Mouse (Mus musculus) embryonic facial prominence, embryonic 14.5 days (tissue): ENCODE data around the gene Rab11fip4. TPM values are rescaled to one million over a fixed set of nuclear protein-coding genes. Genes with fewer than 3 reads are reported as not detected.

Experiments
- ATAC-seq: fragments of 200-750 bp; cut with Nextera tagmentation; 2 replicates; pipeline ENCODE4 v1.8.0; 2017; ENCODE audit warnings: low read depth, moderate number of reproducible peaks, moderate TSS enrichment
- DNase-seq: peaks from one replicate; pipeline ENCODE4 v3.0.0-alpha.2; 2015; ENCODE audit warnings: low spot score
- H3K27ac ChIP-seq: fragments of 300-500 bp; sonication (generic); replicated peaks from 2 replicates; pipeline ENCODE4 v1.5.1; 2014; ENCODE audit warnings: low read depth, mild to moderate bottlenecking, low read length, moderate library complexity
- H3K27me3 ChIP-seq: fragments of 300-500 bp; sonication (generic); replicated peaks from 2 replicates; pipeline ENCODE4 v1.6.1; 2014; ENCODE audit warnings: low read length; ENCODE audit not compliant: control insufficient read depth, insufficient read depth
- H3K36me3 ChIP-seq: fragments of 300-500 bp; sonication (generic); 2 replicates; pipeline ENCODE4 v1.6.1; 2014; ENCODE audit warnings: low read length, mixed read lengths; ENCODE audit not compliant: control insufficient read depth, insufficient read depth
- H3K4me1 ChIP-seq: fragments of 300-500 bp; sonication (generic); 2 replicates; pipeline ENCODE4 v1.6.1; 2014; ENCODE audit warnings: antibody characterized with exemption, low read length; ENCODE audit not compliant: control insufficient read depth, insufficient read depth
- H3K4me2 ChIP-seq: fragments of 300-500 bp; sonication (generic); 2 replicates; pipeline ENCODE4 v1.6.1; 2014; ENCODE audit warnings: low read depth, mild to moderate bottlenecking, low read length, moderate library complexity, mixed read lengths
- H3K4me3 ChIP-seq: fragments of 300-500 bp; sonication (generic); 2 replicates; pipeline ENCODE4 v1.5.1; 2014; ENCODE audit warnings: low read depth, mild to moderate bottlenecking, low read length
- H3K9ac ChIP-seq: fragments of 300-500 bp; sonication (generic); 2 replicates; pipeline ENCODE4 v1.6.1; 2014; ENCODE audit warnings: low read depth, mild to moderate bottlenecking, low read length, moderate library complexity, mixed read lengths
- H3K9me3 ChIP-seq: fragments of 300-500 bp; sonication (generic); 2 replicates; pipeline ENCODE4 v1.6.1; 2016; ENCODE audit warnings: low read length; ENCODE audit not compliant: control insufficient read depth
- WGBS: fragments of 180-500 bp; shearing (Covaris S2); extraction: QIAGEN DNeasy Blood & Tissue Kit; methylation state at CpG from one replicate; pipeline ENCODE4 v1.1.7; 2014; 5-methylcytosine and 5-hydroxymethylcytosine counted together
- polyA plus RNA-seq: library from polyadenylated mRNA; unstranded; fragments of >200 nt; fragmentation: Nextera tagmentation; extraction: Ambion mirVana; gene quantifications from 2 replicates; pipeline ENCODE4 v1.2.1, GENCODE M21; 2014

Rab11fip4 gene
- polyA plus RNA-seq, 1 experiment from 2014 or later = 5.4 TPM

DNA sequence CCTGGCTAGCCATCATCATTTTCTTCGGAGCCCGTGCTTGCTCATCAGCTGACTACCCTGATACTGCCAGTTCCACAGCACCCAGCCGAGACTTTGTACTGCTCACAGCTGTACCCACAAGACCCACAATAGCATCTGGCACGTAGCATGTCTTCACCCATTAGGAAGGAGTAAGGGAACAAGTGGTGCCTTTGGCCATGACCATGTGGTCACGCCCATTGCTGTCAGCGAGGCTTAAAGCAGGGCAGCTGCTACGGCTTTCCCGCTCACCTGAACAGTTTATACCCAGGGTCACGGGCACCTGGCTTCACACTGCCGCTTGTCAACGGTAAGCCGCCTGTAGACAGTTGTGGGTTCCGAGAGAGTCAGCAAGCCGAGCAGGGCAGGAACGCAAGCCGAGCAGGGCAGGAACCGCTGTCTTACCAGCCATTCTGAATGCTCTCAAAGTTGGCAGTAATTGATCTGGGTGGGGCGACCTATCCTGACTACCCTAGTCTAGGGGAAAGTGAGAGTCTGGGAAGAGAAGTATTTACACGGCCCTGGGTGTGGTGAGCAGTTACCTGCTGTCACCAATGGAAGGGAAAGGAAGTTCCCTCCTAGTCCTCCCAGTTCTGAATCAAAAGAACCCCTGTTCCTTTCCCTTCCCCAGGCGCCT is 62.0 kb downstream of the Rab11fip4 start:
- ATAC-seq (no peak), DNase-seq (peak; percentile 26)
- WGBS = 67% methylated on average over 20 of the region's 20 CpGs
- H3K27me3 ChIP-seq = no peaks in the 10 kb centered on the region
- H3K4me3 ChIP-seq = no peak overlapping the region
- H3K36me3 ChIP-seq = no peaks in the 10 kb centered on the region
- H3K9ac ChIP-seq = no peak overlapping the region
- no peak overlapping the region for H3K4me2 ChIP-seq
- H3K27ac ChIP-seq = 0 out of 2 replicates have a peak overlapping the region, but pooled peaks have one; percentile 33
- peaks cover 28% of the 10 kb centered on the region for H3K4me1 ChIP-seq
- no peaks in the 10 kb centered on the region for H3K9me3 ChIP-seq

DNA sequence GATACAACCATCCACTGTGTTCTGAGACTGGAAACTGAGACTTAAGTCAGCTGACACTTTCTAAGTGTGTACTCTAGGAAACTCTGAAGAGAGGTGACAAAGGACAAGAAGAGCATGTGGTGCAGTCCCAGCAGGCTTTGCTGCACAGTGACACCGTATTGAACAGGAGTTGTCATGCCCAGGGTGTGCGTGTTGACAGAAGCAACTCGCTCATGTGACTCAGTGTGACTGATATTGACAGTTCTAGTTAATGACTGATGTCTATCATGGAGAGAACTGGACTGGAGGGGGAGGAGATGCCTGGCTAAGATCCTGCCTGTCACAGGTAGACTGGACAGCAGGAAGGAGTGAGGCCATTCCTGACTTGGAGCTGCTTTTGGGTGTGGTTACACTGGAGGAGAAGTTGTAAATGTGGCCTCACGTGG is 63.4 kb downstream of the Rab11fip4 start:
- Histone ChIP-seq H3K9me3 (no peaks in the 10 kb centered on the region), H3K27ac (no peak overlapping the region), H3K27me3 (no peaks in the 10 kb centered on the region), H3K4me1 (peaks cover 21% of the 10 kb centered on the region), H3K4me3 (no peak overlapping the region), H3K9ac (no peak overlapping the region), H3K36me3 (no peaks in the 10 kb centered on the region), H3K4me2 (no peak overlapping the region)
- DNase-seq = no peak
- 72% methylated on average over 4 of the region's 4 CpGs for WGBS
- ATAC-seq = no peak

DNA sequence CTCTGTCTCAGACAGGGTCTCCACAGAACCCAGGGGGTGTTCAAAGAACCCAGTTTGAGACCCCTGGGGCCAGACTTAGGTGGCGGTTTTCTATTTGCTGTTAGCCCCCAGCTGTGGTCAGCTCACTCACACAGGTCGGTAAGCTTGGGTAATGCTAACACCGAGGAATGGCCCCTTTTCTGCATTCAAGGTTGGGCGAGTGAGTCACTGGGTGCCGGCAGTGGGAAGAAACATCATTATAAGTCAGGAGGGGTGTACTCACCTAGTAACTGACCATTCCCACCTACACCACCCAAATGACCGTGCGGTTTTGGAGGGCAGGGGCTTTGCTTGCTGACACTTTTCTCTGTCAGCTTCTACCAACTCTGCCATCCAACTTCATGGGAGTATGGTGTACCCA is 64.6 kb downstream of the Rab11fip4 start:
- DNase-seq (no peak), ATAC-seq (no peak)
- peaks cover 12% of the 10 kb centered on the region for H3K4me1 ChIP-seq
- H3K4me3 ChIP-seq = no peak overlapping the region
- no peak overlapping the region for H3K4me2 ChIP-seq
- 93% methylated on average over 7 of the region's 7 CpGs for WGBS
- H3K36me3 ChIP-seq = no peaks in the 10 kb centered on the region
- no peak overlapping the region for H3K27ac ChIP-seq
- H3K9me3 ChIP-seq = no peaks in the 10 kb centered on the region
- H3K9ac ChIP-seq = no peak overlapping the region
- no peaks in the 10 kb centered on the region for H3K27me3 ChIP-seq

DNA sequence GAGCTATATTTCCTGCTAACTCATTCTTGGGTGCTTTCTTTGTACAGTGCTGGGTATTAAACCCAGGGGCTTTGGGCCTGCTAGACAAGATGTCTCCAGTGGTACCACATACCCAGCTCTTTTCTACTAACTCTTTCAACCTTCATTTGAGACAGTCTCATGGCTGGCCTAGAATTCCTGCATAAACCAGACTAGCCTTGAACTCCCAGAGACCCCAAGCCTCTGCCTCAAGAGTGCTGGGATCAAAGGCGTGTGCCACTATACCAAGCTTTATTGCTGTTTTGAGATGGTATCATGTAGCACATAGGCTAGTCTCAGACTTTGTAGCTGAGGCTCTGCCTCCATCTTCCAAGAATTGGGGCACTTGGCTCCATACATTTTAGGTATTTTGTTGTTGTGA is 65.5 kb downstream of the Rab11fip4 start:
- no peaks in the 10 kb centered on the region for H3K9me3 ChIP-seq
- H3K4me2 ChIP-seq = no peak overlapping the region
- no peak for DNase-seq
- peaks cover 9% of the 10 kb centered on the region for H3K4me1 ChIP-seq
- H3K4me3 ChIP-seq = no peak overlapping the region
- no peak overlapping the region for H3K27ac ChIP-seq
- no peak overlapping the region for H3K9ac ChIP-seq
- ATAC-seq = no peak
- H3K36me3 ChIP-seq = no peaks in the 10 kb centered on the region
- H3K27me3 ChIP-seq = no peaks in the 10 kb centered on the region
- 75% methylated on average over 1 of the region's 1 CpGs for WGBS

DNA sequence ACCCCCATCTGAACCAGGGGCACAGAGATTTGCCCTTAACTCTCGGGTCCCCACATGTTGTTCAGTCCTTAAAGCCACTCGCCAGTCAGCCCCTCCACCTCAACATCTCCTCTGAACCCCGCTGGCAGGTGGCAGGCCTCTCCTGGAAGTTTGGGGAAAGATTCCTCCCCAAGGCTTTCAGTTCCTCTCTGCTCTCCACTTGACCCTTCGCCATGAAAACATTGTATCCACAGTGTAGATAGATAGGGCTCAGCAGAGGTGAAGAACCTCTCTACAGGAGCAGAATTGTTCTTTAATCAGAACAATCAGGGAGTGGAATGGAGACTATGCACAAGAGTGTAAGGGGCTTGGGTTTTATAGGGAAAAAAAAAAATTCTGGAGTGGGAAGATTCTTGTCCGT is 66.0 kb downstream of the Rab11fip4 start:
- Histone ChIP-seq H3K4me2 (no peak overlapping the region), H3K9me3 (no peaks in the 10 kb centered on the region), H3K9ac (no peak overlapping the region), H3K4me3 (no peak overlapping the region), H3K4me1 (peaks cover 6% of the 10 kb centered on the region), H3K27ac (no peak overlapping the region), H3K27me3 (no peaks in the 10 kb centered on the region), H3K36me3 (no peaks in the 10 kb centered on the region)
- WGBS = 70% methylated on average over 5 of the region's 5 CpGs
- DNase-seq (no peak), ATAC-seq (no peak)

DNA sequence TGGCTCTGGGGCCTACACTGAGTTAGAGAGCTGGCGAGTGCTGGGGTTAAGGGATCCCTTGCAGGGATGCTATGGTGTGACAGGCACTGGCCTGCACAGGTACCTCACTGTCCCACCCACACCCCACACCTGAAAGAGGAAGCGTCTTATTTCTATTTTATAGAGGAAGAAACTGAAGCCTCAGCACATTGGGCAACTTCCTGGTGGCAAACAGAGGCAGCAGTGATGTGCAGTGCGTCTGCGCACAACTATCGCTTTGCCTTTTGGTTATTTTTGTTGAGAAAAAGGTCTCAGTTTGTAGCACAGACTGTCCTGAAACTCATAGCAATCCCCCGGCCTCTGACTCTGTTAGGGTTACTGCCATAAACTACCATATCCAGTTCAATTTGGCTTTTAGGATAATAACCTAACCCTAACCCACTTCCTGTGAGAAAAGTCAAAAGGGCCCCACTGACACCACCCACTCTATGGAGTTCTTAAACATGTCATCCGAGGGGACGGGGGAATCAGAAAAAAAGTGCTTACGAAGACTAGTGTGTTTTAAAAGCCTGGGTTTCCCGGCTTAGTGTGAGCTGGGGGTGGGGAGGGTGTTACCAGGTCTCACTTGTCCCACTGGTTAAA is 67.3 kb downstream of the Rab11fip4 start:
- ATAC-seq (no peak), DNase-seq (no peak)
- WGBS = 84% methylated on average over 10 of the region's 10 CpGs
- no peak overlapping the region for H3K4me3 ChIP-seq
- no peaks in the 10 kb centered on the region for H3K9me3 ChIP-seq
- no peak overlapping the region for H3K4me2 ChIP-seq
- H3K27ac ChIP-seq = no peak overlapping the region
- peaks cover 6% of the 10 kb centered on the region for H3K4me1 ChIP-seq
- H3K36me3 ChIP-seq = no peaks in the 10 kb centered on the region
- no peak overlapping the region for H3K9ac ChIP-seq
- H3K27me3 ChIP-seq = no peaks in the 10 kb centered on the region

DNA sequence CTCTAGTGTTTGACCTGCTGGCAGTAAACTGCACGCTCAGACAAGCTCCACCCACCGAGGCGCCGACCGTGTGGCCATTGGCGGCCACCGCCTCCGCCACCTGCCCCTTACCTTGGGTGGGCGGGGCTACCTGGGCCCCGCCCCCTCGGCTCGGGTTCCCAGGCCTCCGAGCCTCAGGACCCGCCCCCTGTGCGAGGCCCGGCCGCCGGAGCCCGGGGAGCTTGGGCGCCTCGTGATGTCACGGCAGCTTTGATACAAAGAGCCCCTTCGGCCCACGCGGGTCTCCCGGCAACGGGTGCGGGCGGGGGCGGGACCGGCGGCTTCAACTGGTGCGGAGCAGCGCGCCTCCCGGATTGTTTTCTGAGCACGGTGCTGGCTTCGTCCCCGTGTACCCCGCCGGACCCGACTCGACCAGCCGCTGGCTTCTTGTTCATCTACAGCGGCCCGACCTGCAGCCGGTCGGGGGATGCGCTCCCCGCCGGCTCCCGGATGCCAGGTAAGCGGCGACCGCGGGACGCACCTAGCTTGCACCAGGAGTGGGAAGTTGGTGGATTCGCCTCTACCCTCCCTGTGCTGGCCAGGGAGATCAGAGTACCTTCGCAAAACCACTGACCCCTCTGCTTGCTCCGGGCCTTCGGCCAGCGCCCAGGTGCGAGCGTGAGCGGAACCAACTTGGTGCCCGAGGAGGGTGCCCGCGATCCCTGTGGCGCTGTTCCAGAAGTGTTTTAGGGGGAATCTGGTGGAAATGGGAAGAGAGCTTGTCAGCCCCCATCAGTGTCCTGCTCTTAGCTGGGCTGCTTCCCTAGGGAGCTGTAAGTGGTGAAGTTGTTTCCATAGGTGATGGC is 69.6 kb downstream of the Rab11fip4 start:
- Histone ChIP-seq H3K4me3 (peak overlapping the region; percentile 69), H3K27me3 (no peaks in the 10 kb centered on the region), H3K4me2 (peak overlapping the region; percentile 99), H3K36me3 (no peaks in the 10 kb centered on the region), H3K9me3 (no peaks in the 10 kb centered on the region), H3K27ac (peak overlapping the region; percentile 83), H3K9ac (peak overlapping the region; percentile 78), H3K4me1 (peaks cover 6% of the 10 kb centered on the region)
- under 1% methylated on average over 62 of the region's 69 CpGs for WGBS
- DNase-seq (peak; percentile 93), ATAC-seq (peak; percentile 92)

DNA sequence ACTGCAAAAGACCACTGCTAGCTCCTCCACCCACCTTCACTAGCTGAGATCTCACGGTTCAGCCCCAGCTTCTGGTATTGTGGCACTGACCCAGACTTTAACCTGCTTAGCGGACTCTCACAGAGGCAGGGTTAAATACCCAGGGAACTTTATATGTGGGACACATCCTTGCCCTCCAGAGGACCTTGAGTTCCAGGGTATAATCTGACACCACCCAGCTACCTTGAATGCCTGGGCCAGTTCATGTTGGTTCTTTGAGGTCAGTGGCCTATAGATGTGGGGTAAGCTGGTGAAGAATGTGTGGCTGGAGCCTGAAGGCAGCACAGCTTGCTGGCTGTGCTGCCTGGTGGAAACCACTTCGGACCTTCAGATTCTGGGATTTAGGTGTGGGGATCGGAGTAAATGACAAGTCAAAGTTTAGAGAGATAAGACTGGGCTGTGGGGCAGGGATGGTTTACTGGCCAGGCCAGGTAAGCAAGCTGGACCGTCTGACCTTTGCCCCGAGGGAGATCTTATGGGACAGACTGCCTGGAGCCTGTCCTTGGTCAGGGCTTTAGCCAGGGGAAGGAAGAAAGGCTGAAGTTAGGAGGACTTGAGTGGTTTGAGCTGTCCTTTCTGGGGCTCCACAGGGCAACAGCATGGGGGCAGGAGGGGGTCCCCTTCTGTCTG is 71.0 kb downstream of the Rab11fip4 start:
- DNase-seq (no peak), ATAC-seq (no peak)
- Histone ChIP-seq H3K4me3 (peak overlapping the region; percentile 69), H3K27me3 (no peaks in the 10 kb centered on the region), H3K27ac (no peak overlapping the region), H3K9me3 (no peaks in the 10 kb centered on the region), H3K9ac (0 out of 2 replicates have a peak overlapping the region, but pooled peaks have one; percentile 26), H3K4me2 (peak overlapping the region; percentile 99), H3K4me1 (peaks cover 6% of the 10 kb centered on the region), H3K36me3 (no peaks in the 10 kb centered on the region)
- WGBS = 60% methylated on average over 6 of the region's 6 CpGs
